Mouse (Mus musculus) layer of hippocampus, adult 11-12 months (tissue): ENCODE results near the gene Trim62.
A peak's percentile ranks its signal among the peaks of the same experiment; 100 is the strongest.

Source experiments
- DNase-seq: peaks from one replicate; pipeline ENCODE4 v3.0.0; 2022; ENCODE audit warnings: low spot score

Trim62 gene

DNA sequence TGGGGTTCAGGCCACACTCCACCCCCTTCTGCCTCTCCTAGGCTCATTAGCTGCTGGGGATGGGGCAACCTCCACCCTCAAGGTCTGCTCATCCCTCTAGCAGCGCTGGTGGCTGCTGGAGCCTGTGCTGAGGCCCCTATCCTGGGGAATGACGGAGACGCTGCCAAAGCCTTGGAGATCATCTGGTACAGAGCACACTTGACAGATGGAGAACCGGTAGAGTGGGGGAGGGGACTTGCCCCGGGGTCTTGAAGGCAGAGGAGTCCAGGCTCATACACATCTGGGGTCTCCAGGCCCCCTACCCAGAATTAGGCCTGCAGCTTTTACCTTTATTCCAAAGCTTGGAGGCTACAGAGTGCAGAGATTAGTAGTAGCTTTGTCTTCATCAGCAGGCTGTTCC lies 3.2 kb downstream of the Trim62 start:
- no peak for DNase-seq

DNA sequence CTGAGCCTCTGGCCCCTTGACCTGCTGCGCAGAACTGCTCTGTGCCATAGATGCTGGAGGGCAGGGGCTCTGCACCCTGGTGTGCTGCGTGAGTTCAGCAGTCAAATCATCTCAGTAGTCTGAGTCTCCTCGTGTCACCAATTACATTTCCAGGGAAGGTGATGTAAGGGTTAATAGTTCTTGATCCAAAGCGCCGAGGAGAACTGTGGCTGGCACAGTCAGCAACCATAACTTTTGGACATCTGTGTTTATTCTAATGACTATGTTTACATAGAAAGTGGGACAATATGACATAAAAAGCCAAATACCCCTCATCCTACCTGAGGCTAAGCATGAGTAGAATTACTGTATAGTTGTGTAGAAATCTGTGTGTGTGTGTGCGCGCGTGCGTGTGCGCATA lies 3.6 kb downstream of the Trim62 start:
- no peak for DNase-seq

DNA sequence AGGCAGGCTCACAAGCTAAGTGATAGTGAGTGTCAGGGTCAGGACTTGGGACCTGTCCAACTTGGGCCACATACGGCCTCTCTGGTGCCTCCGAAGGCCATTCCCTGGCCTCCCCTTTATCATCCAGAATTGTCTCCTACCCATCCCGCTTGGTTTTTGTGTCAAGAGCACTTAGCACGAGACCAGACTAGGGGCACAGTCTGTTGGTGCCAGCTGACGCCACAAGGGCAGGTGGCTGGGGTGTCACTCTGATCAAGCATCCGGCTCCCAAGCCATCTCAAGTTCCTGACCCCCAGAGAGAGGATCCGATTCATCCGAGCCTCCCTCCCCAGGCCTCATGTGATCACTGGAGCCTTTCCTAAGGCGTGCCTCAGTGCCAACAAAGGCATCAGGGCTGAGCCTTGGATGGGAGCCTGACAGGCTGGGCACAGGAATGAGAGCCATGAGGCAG lies 4.3 kb downstream of the Trim62 start:
- no peak for DNase-seq

DNA sequence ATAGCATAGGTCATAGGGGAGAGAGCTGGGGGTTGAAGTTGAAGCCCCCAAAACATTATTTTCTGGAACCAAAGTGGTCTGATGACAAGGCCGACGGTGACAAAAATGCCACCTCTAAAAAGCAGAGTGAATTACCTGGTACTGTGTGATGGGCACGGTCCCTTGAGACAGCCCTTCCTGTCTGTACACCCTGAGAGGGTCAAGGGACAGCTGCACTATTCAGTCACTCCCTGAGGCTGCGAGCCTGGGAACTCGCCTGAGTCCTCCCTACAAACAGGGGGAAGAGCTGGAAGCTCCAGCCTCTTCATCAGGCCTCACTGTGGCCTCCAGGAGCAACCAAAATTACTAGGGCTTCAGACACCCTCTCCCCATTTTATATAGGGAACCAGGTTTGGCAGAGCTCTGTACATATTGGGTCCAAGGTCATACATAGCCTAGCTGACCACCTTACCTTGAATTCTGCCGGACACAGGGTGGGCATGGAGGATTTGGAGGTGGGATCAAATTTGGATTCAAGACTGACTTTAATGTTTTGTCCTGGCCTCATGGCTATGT lies 5.1 kb downstream of the Trim62 start:
- no peak for DNase-seq

DNA sequence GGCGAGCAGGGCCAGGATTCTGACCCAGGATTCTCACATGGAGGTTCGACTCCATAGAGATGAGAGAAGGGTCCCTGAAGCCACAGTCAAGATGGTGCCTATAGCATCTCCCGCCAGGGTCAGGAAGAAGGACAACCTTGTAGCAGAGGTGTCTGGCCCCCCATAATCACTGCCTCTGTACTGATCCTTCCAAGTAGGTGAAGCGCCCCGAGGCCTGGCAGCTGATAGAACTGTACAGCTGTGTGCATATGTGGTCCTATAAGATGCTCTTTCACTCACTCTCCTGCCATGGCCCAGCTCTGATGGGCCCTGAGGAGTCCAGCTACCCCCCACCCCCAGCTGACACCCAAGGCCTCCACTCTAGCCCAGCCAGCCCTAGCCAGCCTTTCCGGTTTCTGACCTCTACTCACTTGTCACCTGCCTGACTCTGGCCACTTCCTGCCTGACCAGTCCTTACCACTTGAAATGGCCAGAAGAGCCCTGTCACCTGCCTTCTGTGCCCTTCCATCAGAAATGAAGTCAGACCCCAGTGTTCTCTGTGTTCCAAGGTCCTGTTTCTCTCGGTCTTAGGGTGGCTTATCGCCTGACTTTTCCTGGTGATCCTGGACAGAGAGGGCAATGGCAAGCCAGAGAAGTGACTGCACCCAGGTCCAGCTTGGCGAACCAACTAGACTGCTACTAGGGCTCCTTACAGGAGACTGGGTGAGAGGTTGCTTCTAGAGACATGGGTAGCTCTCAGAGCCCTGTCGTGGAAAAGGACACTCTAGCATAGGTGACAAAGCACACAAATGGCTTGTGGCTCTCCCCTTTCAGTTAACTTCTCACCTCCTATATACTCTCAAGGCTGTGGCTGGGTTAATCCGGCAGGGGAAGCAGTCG lies 6.6 kb downstream of the Trim62 start:
- DNase-seq, result no peak

DNA sequence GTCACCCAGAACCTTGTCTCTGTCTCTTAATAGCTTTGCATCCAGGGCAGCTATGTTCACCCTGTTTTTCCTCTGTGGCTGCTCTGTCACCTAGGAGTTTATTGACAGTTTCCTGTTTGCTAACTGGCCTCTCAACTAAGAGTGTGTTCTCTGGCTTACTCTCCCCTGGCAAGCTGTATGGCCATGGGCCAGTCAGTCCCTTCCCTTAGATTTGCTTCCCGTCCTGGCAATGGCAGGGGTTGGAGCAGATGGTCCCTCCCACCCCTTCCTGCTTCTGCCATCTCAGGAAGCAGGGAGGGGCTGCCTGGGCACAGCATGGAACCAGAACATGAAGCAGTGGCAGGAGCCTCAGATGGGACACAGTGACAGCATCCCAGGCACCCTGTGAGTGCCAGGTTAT lies 7.8 kb downstream of the Trim62 start:
- peak; percentile 74 for DNase-seq

DNA sequence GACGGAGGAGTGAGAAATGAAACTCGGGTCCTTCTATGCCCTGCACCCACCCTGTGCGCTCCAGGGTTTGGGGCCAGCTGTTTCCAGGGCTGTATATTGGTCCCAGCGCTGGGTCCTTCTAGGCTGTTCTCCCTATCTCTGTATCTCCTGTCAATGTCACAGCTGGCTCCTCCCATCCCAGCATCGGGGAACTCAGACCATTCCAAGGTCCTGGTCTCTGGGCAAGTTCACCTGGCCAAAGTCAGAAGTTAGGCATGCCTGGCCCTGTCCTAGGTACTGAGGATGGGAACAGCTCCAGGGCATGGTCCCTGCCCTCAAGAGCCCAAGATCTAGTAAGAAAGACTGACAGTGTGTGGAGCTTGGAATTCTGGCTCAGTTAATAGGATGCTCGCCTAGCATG lies 8.4 kb downstream of the Trim62 start:
- DNase-seq, result no peak

DNA sequence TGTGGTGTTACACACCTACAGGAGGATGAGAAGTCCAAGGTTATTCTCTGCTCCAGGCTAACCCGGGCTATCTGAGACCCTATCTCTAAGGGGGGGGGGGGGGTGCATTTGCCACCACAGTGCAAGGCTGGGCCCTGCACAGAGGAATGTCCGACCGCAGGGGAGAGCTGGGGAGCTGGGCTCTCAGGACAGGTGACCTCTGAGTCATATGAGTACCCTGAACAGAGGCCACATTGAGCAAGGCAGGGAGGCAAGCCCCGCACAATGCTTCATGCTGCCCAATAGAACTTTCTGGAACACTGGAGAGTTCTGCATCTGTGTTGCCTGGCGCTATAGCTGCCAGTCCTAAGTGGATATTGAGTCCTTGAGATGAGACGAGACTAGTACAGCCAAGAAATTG lies 8.8 kb downstream of the Trim62 start:
- DNase-seq, result no peak

DNA sequence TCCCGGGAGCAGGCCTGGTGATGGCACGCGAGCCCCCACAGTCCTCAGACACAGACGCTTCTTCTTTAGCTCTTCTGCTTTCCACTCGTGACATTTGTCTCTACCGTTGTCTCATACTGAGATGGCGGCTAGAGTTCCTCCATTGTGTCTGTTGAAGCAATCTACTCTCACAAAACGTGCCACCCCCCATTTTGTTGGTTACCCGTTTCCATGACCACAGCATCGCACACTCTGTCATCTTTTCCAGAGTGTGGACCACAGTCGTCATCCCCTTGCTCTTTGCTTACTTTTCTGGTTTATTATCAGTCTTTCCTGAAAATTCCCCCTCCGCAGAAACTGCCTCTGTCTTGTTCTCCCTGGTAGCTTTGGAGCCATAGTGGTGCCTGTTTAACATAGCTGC lies 10.7 kb downstream of the Trim62 start:
- no peak for DNase-seq

DNA sequence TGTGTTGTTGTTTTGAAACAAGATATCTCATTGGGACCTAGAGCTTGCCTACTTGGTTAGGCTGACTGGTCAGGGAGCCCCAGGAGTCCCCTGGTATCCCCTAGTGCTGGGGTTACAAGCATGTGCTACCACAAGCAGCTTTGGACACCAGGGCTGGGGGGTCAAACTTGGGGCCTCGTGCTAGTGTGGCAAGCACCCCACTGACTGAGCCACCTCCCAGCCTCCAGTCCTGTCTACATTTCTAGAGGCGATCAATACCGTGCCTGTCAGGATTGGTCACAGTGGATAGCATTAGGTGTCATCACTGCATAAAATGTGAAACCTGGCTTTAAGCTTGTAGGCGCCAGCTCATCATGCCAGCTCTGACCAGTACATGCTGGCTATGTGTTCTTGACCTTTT lies 12.5 kb downstream of the Trim62 start:
- no peak for DNase-seq

DNA sequence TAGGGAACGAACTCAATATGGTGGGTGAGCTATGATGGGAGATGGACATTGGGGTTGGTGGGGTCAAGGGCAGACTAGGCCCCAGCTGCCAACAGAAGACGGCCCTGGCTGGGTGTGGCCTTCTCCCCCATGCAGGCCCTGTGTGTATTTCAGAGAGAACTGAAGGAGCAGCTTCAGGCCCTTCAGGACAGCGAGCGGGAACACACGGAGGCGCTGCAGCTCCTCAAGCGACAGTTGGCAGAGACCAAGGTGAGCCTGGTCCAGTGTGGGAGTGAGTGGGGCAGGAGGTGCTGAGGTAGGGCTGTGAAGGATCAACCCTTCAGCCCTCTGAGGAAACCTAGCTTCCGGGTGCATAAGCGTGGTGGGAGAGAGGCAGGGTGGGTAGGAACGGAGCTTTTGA lies 13.3 kb downstream of the Trim62 start:
- no peak for DNase-seq

DNA sequence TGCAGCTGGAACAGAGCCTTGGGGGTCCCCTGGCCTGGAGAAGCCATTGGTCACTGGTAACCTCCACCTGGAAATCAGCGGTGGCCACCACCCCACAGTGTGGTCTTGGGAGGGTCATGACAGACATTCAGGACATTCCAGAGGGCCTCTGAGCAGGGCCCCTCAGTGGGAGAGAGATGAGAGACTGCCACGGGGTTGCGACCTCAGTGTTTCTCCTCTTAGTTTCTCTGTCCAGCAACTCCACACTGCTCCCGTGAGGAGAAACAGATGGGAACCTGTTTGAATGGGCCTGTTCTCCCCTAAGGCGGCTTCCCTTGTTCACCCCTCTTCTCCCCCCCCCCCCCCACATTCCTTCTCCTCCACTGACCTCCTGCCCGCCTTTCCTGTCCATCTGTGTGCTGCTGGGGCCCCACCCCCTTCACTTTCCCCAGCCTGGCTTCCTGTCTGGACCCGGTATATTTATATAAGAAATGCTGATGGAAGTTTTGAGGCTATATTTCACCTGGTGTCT lies 14.6 kb downstream of the Trim62 start:
- DNase-seq, result no peak

DNA sequence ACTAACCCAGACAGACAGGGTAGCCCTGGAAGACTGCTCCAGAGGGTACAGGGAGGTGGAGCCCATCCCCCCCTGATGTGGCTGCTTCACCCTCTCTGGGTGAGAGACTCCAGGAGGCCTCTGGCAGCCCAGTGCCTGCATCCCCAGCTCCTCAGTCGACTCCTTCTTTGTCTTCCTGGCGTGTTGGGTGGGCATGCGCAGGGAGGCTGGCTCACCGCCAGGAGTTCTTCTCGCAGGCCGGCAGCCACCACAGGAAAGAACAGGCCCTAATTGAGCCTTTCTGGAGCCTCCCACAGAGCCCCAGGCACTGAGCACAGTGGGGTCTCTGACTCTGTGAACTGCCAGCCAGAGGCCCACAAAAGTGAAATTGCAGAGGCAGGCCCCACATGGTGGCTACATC lies 16.0 kb downstream of the Trim62 start:
- DNase-seq, result peak; percentile 80

DNA sequence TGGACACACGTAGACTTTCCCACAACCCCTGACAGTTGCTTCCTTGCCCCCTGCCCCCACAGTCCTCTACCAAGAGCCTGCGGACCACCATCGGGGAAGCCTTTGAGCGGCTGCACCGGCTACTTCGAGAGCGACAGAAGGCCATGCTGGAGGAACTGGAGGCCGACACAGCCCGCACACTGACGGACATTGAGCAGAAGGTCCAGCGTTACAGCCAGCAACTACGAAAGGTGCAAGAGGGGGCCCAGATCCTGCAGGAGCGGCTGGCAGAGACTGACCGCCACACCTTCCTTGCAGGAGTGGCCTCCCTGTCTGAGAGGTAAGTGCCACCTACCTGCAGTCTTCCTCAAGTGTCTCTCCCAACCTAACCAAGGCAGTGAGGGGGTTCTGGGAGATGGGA lies 17.1 kb downstream of the Trim62 start:
- DNase-seq, result no peak

DNA sequence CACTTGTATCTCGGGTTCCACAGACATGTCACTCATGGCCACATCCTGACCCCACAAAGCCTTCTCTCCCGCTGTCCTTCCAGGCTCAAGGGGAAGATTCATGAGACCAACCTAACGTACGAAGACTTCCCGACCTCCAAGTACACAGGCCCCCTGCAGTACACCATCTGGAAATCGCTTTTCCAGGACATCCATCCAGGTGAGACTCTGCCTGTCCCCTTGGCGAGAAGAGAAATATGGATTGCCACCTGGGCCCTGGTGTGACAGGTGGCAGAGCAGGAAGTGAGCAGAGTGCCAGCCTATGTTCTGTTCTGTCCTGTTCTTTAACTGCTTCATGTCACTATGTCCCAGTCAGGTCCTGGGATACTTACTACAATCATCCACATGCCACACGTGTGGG lies 19.0 kb downstream of the Trim62 start:
- DNase-seq, result no peak

DNA sequence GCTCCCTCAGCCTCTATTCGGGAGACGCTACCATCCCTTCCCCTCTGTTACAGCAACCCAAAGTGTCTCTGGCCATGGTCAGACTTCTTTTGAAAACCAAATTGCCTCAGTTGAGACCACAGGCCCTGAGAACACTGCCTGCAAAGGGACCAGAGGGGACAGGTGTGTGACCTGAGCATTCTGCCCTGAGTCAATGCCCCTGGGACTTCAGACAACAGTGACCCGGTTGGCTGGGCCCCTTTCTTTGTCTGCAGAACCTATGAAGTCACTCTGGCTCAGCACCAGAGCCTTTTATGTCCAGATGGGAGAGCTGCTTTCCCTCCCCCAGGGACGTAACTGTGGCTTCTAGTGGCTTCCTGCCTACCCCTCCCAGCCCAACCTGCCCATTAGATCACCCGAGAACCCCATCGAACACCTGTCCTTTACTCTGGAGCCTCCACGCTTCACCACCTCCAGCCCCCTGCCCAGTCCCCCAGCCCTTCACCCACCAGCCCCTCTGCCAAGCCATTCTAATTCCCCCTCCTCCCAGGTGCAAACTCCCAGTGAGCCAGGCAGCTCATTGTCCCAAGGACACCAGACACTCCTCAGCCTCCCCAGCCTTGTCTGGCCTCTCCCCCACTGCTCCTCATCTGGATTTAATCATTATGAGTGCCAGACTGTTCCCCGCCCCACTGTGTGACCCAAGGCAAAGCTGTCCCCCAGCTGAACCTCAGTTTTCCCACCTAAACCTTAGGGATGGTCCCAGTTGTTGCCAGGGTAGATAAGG lies 20.8 kb downstream of the Trim62 start:
- no peak for DNase-seq

DNA sequence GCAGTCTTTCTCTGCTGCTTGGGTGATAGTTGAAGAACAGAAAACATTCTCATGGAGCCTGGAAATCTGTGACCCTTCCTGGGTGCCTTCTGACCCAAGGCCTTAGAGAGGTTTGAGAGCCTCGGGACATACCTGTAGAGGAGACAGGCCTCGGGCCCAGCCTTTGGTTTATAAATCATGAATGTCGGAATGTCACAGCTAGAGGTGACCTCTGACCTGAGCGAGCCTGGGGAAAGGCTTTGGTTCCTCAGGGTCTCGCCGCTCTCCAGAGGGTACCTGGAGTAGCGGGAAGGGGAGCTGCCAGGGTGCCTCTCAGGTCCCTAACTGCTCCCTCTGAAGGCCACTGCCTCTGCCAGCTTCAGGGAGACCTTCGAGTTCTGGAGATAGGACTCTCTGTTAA lies 21.9 kb downstream of the Trim62 start:
- no peak for DNase-seq

DNA sequence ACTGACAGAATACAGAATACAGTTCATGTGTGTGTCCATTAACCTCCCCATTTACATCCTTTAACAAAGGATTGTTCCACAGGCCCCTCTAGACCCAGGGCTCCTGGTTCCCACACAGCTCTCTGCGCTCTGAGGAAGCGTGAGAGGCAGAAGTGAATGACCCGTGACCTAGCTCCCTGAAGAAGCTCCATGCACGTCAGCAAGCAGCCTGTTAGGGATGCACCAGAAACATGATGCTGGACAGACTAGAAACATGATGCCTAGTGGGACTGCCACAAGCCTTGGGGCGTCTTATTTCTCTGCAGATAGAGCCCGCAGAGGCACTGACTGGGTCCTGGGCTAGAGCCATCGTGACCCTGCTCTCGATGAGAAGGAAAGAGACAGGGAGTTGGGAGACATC lies 23.4 kb downstream of the Trim62 start:
- DNase-seq, result no peak

DNA sequence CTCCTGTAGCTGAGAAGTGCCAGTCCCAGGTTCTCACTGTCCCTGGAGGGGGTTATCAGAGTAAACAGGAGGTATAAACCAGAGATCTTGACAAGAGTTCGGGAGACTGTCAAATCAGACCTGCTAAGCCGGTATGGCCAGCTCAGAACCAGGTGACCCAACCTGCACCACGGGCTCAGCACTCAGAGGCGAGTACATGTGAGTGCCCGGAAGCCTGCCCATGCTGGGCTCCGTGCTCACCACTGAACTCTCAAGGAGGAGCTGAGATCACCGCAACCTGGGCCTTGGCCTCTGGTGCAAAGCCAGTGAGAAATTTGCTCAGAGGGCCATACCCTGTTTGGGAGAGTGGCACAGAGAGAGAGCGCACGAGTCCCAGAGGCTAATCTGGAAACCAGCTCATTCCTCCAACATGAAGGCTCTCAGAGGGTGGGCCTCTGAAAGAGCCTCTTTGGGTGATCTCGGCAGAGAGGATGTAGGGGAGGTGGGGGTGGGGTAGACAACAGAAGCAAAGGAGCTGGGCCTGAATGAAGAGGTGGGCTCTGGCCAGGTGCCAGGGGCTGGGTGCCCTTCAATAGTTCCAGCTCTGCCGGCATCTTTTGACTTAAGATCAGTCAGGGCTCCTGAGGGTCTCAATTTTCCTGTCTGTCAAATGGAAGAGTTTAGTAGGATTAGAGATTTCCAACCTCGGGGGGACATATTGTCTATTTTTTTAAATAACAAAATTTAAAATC lies 24.0 kb downstream of the Trim62 start:
- no peak for DNase-seq

DNA sequence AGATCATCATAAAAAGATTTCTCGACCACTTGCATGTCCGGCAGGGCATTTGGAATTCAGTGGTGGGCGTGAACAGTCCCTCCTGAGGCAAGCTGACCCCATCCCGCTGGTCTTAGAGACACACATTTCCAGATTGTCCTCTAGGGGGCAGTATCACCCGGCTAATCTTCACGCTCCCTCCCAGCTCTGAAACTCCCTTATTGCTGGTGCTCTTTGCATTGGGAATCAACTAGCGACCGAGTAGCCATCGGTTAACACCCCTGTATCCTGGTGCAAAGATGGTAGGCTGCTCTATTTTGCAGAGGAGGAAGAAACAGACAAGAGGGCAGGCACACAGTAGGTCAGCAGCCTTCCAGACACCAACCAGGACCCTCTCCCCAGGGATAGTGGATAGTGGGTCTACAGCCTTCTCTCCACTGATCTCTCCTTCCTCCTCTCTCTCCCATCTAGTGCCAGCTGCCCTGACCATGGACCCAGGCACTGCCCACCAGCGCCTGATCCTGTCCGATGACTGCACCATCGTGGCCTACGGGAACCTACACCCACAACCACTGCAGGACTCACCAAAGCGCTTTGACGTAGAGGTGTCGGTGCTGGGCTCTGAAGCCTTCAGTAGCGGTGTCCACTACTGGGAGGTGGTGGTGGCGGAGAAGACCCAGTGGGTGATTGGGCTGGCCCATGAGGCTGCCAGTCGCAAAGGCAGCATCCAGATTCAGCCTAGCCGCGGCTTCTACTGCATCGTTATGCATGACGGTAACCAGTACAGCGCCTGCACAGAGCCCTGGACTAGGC lies 25.4 kb downstream of the Trim62 start:
- DNase-seq, result peak; percentile 41

DNA sequence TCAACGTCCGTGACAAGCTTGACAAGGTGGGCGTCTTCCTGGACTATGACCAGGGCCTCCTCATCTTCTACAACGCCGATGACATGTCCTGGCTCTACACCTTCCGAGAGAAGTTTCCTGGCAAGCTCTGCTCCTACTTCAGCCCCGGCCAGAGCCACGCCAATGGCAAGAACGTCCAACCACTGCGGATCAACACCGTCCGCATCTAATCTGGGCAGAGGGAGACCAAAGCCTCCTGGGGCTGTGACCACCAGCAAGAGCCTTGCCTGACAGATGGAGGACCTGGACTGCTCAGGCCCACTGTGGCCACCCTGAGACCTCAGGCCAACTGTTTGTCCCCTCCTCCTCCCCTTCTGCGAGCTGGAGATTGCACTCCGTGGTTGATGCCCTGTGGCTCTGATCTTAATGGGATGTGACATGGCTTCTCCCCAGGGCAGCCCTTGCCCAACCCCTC lies 26.0 kb downstream of the Trim62 start:
- DNase-seq, result no peak
